Mouse (Mus musculus): ENCODE measurements around the gene Hdgfl1. TPM values are rescaled to one million over a fixed set of nuclear protein-coding genes. Genes with fewer than 3 reads are reported as not detected.

Hdgfl1 gene
- total RNA-seq (2023): not detected in 4 replicates

GRCm38 (mm10) chr13:26769955-26770354 lies at the start of gene Hdgfl1:
TSS of gene Hdgfl1 (minus strand) at chr13:26770165.

Measured in B cell, adult 62 days (primary cell).